Mouse (Mus musculus): ENCODE results near the gene Grid1.

- TF ChIP-seq CTCF (conservative IDR thresholded peaks at IDR 0.05; ENCODE audit: insufficient read depth, insufficient read length, low read depth, low read length) (no peak), POLR2A (IDR thresholded peaks at IDR 0.05; ENCODE audit: low read depth, low read length) (no peak)
Observed at GRCm38 (mm10) chr14:35112327-35113275, 292.7 kb downstream of the Grid1 start.

All from kidney, adult 2 months (tissue).